Mouse (Mus musculus) embryonic facial prominence, embryonic 11.5 days (tissue): ENCODE data around the gene Jarid2. TPM values are rescaled to one million over a fixed set of nuclear protein-coding genes. Genes with fewer than 3 reads are reported as not detected.

ENCODE experiments used
- ATAC-seq: fragments of 200-750 bp; cut with Nextera tagmentation; replicated peaks from 2 replicates; pipeline ENCODE4 v1.8.0; 2017; ENCODE audit warnings: low read depth; ENCODE audit not compliant: insufficient number of reproducible peaks, low FRiP score, low TSS enrichment
- DNase-seq: peaks from one replicate; pipeline ENCODE4 v3.0.0-alpha.2; 2015; ENCODE audit warnings: low spot score
- H3K27ac ChIP-seq: fragments of 300-500 bp; sonication (generic); replicated peaks from 2 replicates; pipeline ENCODE4 v1.5.1; 2014; ENCODE audit warnings: mild to moderate bottlenecking, low read depth, low read length, control low read depth
- H3K27me3 ChIP-seq: fragments of 300-500 bp; sonication (generic); 2 replicates; pipeline ENCODE4 v1.6.1; 2014; ENCODE audit warnings: mild to moderate bottlenecking, low read length, moderate library complexity, mixed read lengths; ENCODE audit not compliant: control insufficient read depth, insufficient read depth
- H3K36me3 ChIP-seq: fragments of 300-500 bp; sonication (generic); replicated peaks from 2 replicates; pipeline ENCODE4 v1.6.1; 2014; ENCODE audit warnings: low read depth, mild to moderate bottlenecking, low read length, moderate library complexity, mixed read lengths; ENCODE audit not compliant: control insufficient read depth, insufficient read depth
- H3K4me1 ChIP-seq: fragments of 300-500 bp; sonication (generic); 2 replicates; pipeline ENCODE4 v1.6.1; 2014; ENCODE audit warnings: low read length, mixed read lengths; ENCODE audit not compliant: control insufficient read depth, insufficient read depth
- H3K4me2 ChIP-seq: fragments of 300-500 bp; sonication (generic); 2 replicates; pipeline ENCODE4 v1.6.1; 2014; ENCODE audit warnings: low read depth, mild to moderate bottlenecking, control low read depth, low read length, moderate library complexity
- H3K4me3 ChIP-seq: fragments of 300-500 bp; sonication (generic); 2 replicates; pipeline ENCODE4 v1.5.1; 2014; ENCODE audit warnings: low read depth, low read length, control low read depth
- H3K9ac ChIP-seq: fragments of 300-500 bp; sonication (generic); replicated peaks from 2 replicates; pipeline ENCODE4 v1.6.1; 2014; ENCODE audit warnings: mild to moderate bottlenecking, control low read depth, low read length
- H3K9me3 ChIP-seq: fragments of 300-500 bp; sonication (generic); replicated peaks from 2 replicates; pipeline ENCODE4 v1.6.1; 2016; ENCODE audit warnings: mild to moderate bottlenecking, low read length, inconsistent platforms, mixed read lengths; ENCODE audit not compliant: control insufficient read depth
- WGBS: fragments of 180-500 bp; shearing (Covaris S2); extraction: QIAGEN DNeasy Blood & Tissue Kit; methylation state at CpG from one replicate; pipeline ENCODE4 v1.1.7; 2014; 5-methylcytosine and 5-hydroxymethylcytosine counted together
- polyA plus RNA-seq: library from polyadenylated mRNA; unstranded; fragments of >200 nt; fragmentation: Nextera tagmentation; extraction: Ambion mirVana; gene quantifications from 2 replicates; pipeline ENCODE4 v1.2.1, GENCODE M21; 2014

Jarid2 gene
- polyA plus RNA-seq, 1 experiment from 2014 or later: 32.9 TPM

GRCm38 (mm10) chr13:44903416-44903815 lies 174.1 kb downstream of the Jarid2 start:
- no peaks in the 10 kb centered on the region for H3K9me3 ChIP-seq
- no peaks in the 10 kb centered on the region for H3K27me3 ChIP-seq
- H3K4me1 ChIP-seq: no peaks in the 10 kb centered on the region
- no peak overlapping the region for H3K9ac ChIP-seq
- no peak overlapping the region for H3K4me2 ChIP-seq
- H3K27ac ChIP-seq: no peak overlapping the region
- no peak overlapping the region for H3K4me3 ChIP-seq
- no peak for ATAC-seq
- H3K36me3 ChIP-seq: peaks cover 6% of the 10 kb centered on the region
- no peak for DNase-seq

GRCm38 (mm10) chr13:44904271-44904670 lies 175.0 kb downstream of the Jarid2 start:
- H3K4me2 ChIP-seq: no peak overlapping the region

GRCm38 (mm10) chr13:44906141-44906540 lies 176.9 kb downstream of the Jarid2 start:
- 92% methylated on average over 11 of the region's 11 CpGs for WGBS
- Histone ChIP-seq H3K27me3 (no peaks in the 10 kb centered on the region), H3K36me3 (peaks cover 8% of the 10 kb centered on the region), H3K9ac (no peak overlapping the region), H3K4me2 (no peak overlapping the region), H3K27ac (no peak overlapping the region), H3K4me3 (no peak overlapping the region), H3K4me1 (no peaks in the 10 kb centered on the region), H3K9me3 (no peaks in the 10 kb centered on the region)
- DNase-seq (no peak), ATAC-seq (no peak)

More at GRCm38 (mm10) chr13:44904271-44904670, 175.0 kb downstream of the Jarid2 start:
- no peak overlapping the region for H3K27ac ChIP-seq
- 74% methylated on average over 1 of the region's 1 CpGs for WGBS
- H3K27me3 ChIP-seq: no peaks in the 10 kb centered on the region
- ATAC-seq (no peak), DNase-seq (no peak)
- H3K36me3 ChIP-seq: peaks cover 6% of the 10 kb centered on the region
- H3K4me3 ChIP-seq: no peak overlapping the region
- H3K9ac ChIP-seq: no peak overlapping the region
- H3K4me1 ChIP-seq: no peaks in the 10 kb centered on the region
- H3K9me3 ChIP-seq: no peaks in the 10 kb centered on the region

GRCm38 (mm10) chr13:44907702-44908101 lies 178.4 kb downstream of the Jarid2 start:
- peaks cover 8% of the 10 kb centered on the region for H3K36me3 ChIP-seq
- no peak overlapping the region for H3K27ac ChIP-seq
- H3K4me1 ChIP-seq: no peaks in the 10 kb centered on the region
- H3K27me3 ChIP-seq: no peaks in the 10 kb centered on the region
- 65% methylated on average over 6 of the region's 6 CpGs for WGBS
- DNase-seq: no peak
- no peak overlapping the region for H3K4me2 ChIP-seq
- no peaks in the 10 kb centered on the region for H3K9me3 ChIP-seq
- no peak overlapping the region for H3K4me3 ChIP-seq
- H3K9ac ChIP-seq: no peak overlapping the region
- no peak for ATAC-seq

GRCm38 (mm10) chr13:44908790-44909189 lies 179.5 kb downstream of the Jarid2 start:
- no peak overlapping the region for H3K9ac ChIP-seq
- H3K4me3 ChIP-seq: no peak overlapping the region
- DNase-seq (no peak), ATAC-seq (no peak)
- no peaks in the 10 kb centered on the region for H3K9me3 ChIP-seq
- peaks cover 8% of the 10 kb centered on the region for H3K36me3 ChIP-seq
- no peak overlapping the region for H3K4me2 ChIP-seq
- H3K27ac ChIP-seq: no peak overlapping the region
- H3K27me3 ChIP-seq: no peaks in the 10 kb centered on the region
- WGBS: 10% methylated on average over 1 of the region's 1 CpGs
- no peaks in the 10 kb centered on the region for H3K4me1 ChIP-seq

GRCm38 (mm10) chr13:44912851-44913250 lies 183.6 kb downstream of the Jarid2 start:
- H3K27ac ChIP-seq: no peak overlapping the region
- WGBS: 86% methylated on average over 2 of the region's 2 CpGs
- no peak overlapping the region for H3K4me3 ChIP-seq
- no peak for ATAC-seq
- H3K4me1 ChIP-seq: no peaks in the 10 kb centered on the region
- H3K9ac ChIP-seq: no peak overlapping the region
- DNase-seq: no peak
- no peaks in the 10 kb centered on the region for H3K9me3 ChIP-seq
- H3K4me2 ChIP-seq: no peak overlapping the region
- H3K36me3 ChIP-seq: peaks cover 10% of the 10 kb centered on the region
- H3K27me3 ChIP-seq: no peaks in the 10 kb centered on the region

- Histone ChIP-seq H3K4me3 (no peak overlapping the region), H3K9me3 (no peaks in the 10 kb centered on the region), H3K4me2 (no peak overlapping the region), H3K4me1 (no peaks in the 10 kb centered on the region), H3K27ac (no peak overlapping the region), H3K36me3 (peaks cover 7% of the 10 kb centered on the region), H3K27me3 (no peaks in the 10 kb centered on the region), H3K9ac (no peak overlapping the region)
- peak; percentile 42 for DNase-seq
- ATAC-seq: no peak
- 77% methylated on average over 7 of the region's 7 CpGs for WGBS
Observed at GRCm38 (mm10) chr13:44913560-44913959, 184.3 kb downstream of the Jarid2 start.

- 90% methylated on average over 5 of the region's 5 CpGs for WGBS
- ATAC-seq: no peak
- H3K36me3 ChIP-seq: peaks cover 7% of the 10 kb centered on the region
Observed at GRCm38 (mm10) chr13:44915382-44915781, 186.1 kb downstream of the Jarid2 start.

More at GRCm38 (mm10) chr13:44915382-44915781, 186.1 kb downstream of the Jarid2 start:
- no peak overlapping the region for H3K27ac ChIP-seq
- no peak overlapping the region for H3K4me3 ChIP-seq
- DNase-seq: no peak
- H3K4me2 ChIP-seq: no peak overlapping the region
- H3K4me1 ChIP-seq: no peaks in the 10 kb centered on the region
- H3K27me3 ChIP-seq: no peaks in the 10 kb centered on the region
- H3K9me3 ChIP-seq: no peaks in the 10 kb centered on the region
- H3K9ac ChIP-seq: no peak overlapping the region
